11 mouse cellular contexts compared by ENCODE assay signal in genomic region chr7:129790590-129791449, GRCm38 (mm10).
A peak's percentile ranks its signal among the peaks of the same experiment; 100 is the strongest.
DNase-seq lines count a peak whose midpoint lies in the region; ATAC-seq and TF ChIP-seq lines count a peak whose summit lies in the region.
"Had no signal": no experiment of that assay in that cellular context is flagged by ENCODE, and none has a peak within 500 bp of the region (broad histone marks: within the 10 kb centered on the region; RNA-seq: fewer than 3 reads in every experiment).

No protein-coding gene starts in this region.

- H3K27ac ChIP-seq in hindbrain, postnatal 0 days = no peak overlapping the region
- H3K27ac ChIP-seq in hindbrain, embryonic 11.5 days (ENCODE audit: low read depth, low read length) = no peak overlapping the region
- H3K27ac ChIP-seq: liver, embryonic 13.5 days had no signal

- H3K4me3 ChIP-seq in hindbrain, postnatal 0 days (ENCODE audit: low read length) = no peak overlapping the region
- no peak overlapping the region for H3K4me3 ChIP-seq in hindbrain, embryonic 11.5 days (ENCODE audit: low read depth, low read length)
- H3K4me3 ChIP-seq: liver, embryonic 13.5 days had no signal

- 58% methylated on average over 6 of the region's 6 CpGs for WGBS in hindbrain, postnatal 0 days
- WGBS in hindbrain, embryonic 11.5 days = 80% methylated on average over 6 of the region's 6 CpGs

- no peaks in the 10 kb centered on the region for H3K27me3 ChIP-seq in hindbrain, postnatal 0 days (ENCODE audit: insufficient read depth, low read length)
- H3K27me3 ChIP-seq in hindbrain, embryonic 11.5 days (ENCODE audit: control insufficient read depth, insufficient read depth, low read length) = peaks cover 2% of the 10 kb centered on the region; the same call in 1 of the 2 replicates
- H3K27me3 ChIP-seq: liver, embryonic 13.5 days had no signal

- H3K9me3 ChIP-seq in hindbrain, postnatal 0 days (ENCODE audit: low read length) = no peaks in the 10 kb centered on the region
- H3K9me3 ChIP-seq in hindbrain, embryonic 11.5 days (ENCODE audit: control insufficient read depth, low read length) = no peaks in the 10 kb centered on the region
- H3K9me3 ChIP-seq: liver, embryonic 13.5 days had no signal

- no peak overlapping the region for H3K4me2 ChIP-seq in hindbrain, postnatal 0 days (ENCODE audit: low read depth, low read length)
- no peak overlapping the region for H3K4me2 ChIP-seq in hindbrain, embryonic 11.5 days (replicated peaks; ENCODE audit: low read depth, low read length)
- H3K4me2 ChIP-seq: liver, embryonic 13.5 days had no signal

- no peak overlapping the region for H3K9ac ChIP-seq in hindbrain, postnatal 0 days (replicated peaks; ENCODE audit: low read length)
- H3K9ac ChIP-seq in hindbrain, embryonic 11.5 days (ENCODE audit: low read depth, low read length) = no peak overlapping the region
- H3K9ac ChIP-seq: liver, embryonic 13.5 days had no signal

- ATAC-seq in hindbrain, postnatal 0 days = no peak
- no peak for ATAC-seq in hindbrain, embryonic 11.5 days (ENCODE audit: low FRiP score)
- ATAC-seq in megakaryocyte, adult 5-6 weeks (ENCODE audit: poor library complexity, severe bottlenecking) = peak; percentile 39
- no peak for ATAC-seq in erythroblast, adult 5-6 weeks (replicated peaks; ENCODE audit: low FRiP score, poor library complexity, severe bottlenecking)
- ATAC-seq: hindbrain, embryonic 16.5 days had no signal

- peak; percentile 51 for DNase-seq in hindbrain, postnatal 0 days (ENCODE audit: low spot score)
- no peak for DNase-seq in hindbrain, embryonic 11.5 days (ENCODE audit: low spot score)
- peak; percentile 49 for DNase-seq in NIH3T3 (ENCODE audit: low read depth)
- peak; percentile 37 to 47 for DNase-seq in heart, adult 9 months (ENCODE audit: low spot score in 2 of 2)
- no peak for DNase-seq in spleen, adult 18-20 months
- DNase-seq: adrenal gland, adult 8-10 months; liver, embryonic 13.5 days; thymus, postnatal 25 days had no signal

- H3K4me1 ChIP-seq in hindbrain, postnatal 0 days (ENCODE audit: insufficient read depth, low read length) = peaks cover 17% of the 10 kb centered on the region
- H3K4me1 ChIP-seq in hindbrain, embryonic 11.5 days (replicated peaks; ENCODE audit: control insufficient read depth, insufficient read depth, low read length) = no peaks in the 10 kb centered on the region
- H3K4me1 ChIP-seq: liver, embryonic 13.5 days had no signal

- no peaks in the 10 kb centered on the region for H3K36me3 ChIP-seq in hindbrain, postnatal 0 days (ENCODE audit: insufficient read depth, low read length)
- H3K36me3 ChIP-seq in hindbrain, embryonic 11.5 days (ENCODE audit: control insufficient read depth, insufficient read depth, low read length) = no peaks in the 10 kb centered on the region
- H3K36me3 ChIP-seq: liver, embryonic 13.5 days had no signal

- no peak for TF ChIP-seq CTCF in hindbrain, postnatal 0 days (IDR thresholded peaks at IDR 0.05; ENCODE audit: low read depth)

Comparison
In these comparisons a context has a peak if more than half of its experiments do, and no peak if none do; other contexts are left out.
1. DNase-seq: peak in hindbrain, postnatal 0 days (single experiment), NIH3T3 (single experiment) and heart, adult 9 months (2 of 2); none in hindbrain, embryonic 11.5 days (single experiment) and spleen, adult 18-20 months (0 of 2).